Mouse (Mus musculus) left cerebral cortex, adult 2 months (tissue): ENCODE measurements around the gene Ceacam19. TPM values are rescaled to one million over a fixed set of nuclear protein-coding genes. Genes with fewer than 3 reads are reported as not detected.

Experiments used
- DNase-seq, 2 experiments: peaks; one replicate each; pipeline ENCODE4 v3.0.0; 2021 to 2022; ENCODE audit warnings: low spot score in 2 of 2, mixed read lengths in 1 of 2; ENCODE audit errors: extremely low spot score in 1 of 2
- H3K27ac ChIP-seq: fragments of 200-600 bp; 2 replicates; pipeline ENCODE4 v1.8.1; 2022
- H3K4me3 ChIP-seq: fragments of 200-600 bp; 2 replicates; pipeline ENCODE4 v1.8.1; 2022
- CTCF ChIP-seq: fragments of 200-600 bp; IDR thresholded peaks from 2 replicates; pipeline ENCODE4 v1.8.1; 2022; ENCODE audit warnings: antibody characterized with exemption, mild to moderate bottlenecking, moderate library complexity
- intact Hi-C: fragments of 180-260 bp; cut with DNase I; formaldehyde crosslinking; loops from one replicate; pipeline ENCODE4 v1.15.1; 2025
- total RNA-seq, 2 experiments: library from RNA; stranded (reverse); gene quantifications; 2 replicates each; pipeline ENCODE4 v1.2.3; 2021

The Ceacam19 gene
- total RNA-seq, 2 experiments from 2014 or later = not detected

DNA sequence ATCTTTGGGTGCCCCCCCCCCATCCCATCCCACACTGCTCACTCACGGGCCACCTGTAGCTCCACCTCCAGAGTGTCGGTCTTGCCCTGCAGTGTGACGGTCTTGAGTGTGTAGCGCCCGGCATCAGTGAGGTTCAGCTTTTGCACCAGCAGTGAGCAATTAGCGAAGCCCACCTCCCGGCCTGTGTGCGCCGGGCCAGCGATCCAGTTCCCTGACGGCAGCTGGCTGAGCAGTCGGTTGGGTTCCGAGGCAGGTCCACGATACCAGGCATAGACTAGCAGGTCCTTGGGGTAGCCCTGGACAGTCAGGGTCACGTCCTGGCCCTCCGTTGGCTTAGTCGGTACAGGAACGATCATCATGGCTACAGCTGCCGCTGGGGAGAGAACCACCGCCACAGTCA is 34.2 kb downstream of the Ceacam19 start:
- TF ChIP-seq CTCF = no peak
- no peak overlapping the region for H3K4me3 ChIP-seq
- intact Hi-C loops = no loop called here
- no peak overlapping the region for H3K27ac ChIP-seq
- no peak for DNase-seq

DNA sequence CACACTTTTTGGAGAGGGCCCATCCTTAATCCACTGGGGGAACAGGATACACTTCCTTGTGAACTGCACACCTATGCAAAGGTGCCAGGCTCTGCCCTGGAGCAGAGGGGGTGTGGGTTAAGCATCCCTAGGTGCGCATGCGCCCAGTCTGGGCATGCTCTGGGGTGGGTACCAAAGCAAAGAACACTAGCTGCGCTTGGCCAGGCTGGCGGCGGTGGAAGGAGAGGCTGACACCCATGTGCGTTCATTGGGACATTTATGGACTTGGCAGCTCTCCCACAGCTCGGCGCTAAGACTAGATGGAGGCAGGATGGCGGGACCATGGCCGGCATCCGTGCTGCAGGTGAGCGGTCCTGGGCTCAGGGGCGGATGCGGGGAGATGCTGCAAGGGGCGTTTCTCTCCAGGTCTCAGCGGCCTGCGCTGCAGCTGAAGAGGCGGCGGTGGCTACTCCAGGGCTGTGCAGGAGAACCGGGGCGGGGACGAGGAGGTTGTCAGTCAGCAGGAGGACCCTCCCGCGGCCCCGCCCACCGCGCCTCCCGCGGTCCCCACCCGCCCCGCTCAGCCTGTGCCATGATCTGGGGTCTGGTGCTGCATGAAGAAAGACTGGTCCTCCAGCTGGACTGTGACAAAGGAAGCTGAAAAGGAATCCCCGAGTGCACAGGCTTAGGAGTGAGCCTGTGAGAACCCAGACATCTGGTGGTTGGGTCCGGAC is 35.8 kb downstream of the Ceacam19 start, which contains the start of gene Gm19345:
Gm19345 (plus strand) TSS at position 146 of the 713 bp plus-strand sequence.
- peak; percentile 39 for DNase-seq
- TF ChIP-seq CTCF = no peak
- H3K27ac ChIP-seq = no peak within 1 kb of the TSS
- intact Hi-C loops = no loop called here
- H3K4me3 ChIP-seq = peak within 1 kb of the TSS; percentile 47

DNA sequence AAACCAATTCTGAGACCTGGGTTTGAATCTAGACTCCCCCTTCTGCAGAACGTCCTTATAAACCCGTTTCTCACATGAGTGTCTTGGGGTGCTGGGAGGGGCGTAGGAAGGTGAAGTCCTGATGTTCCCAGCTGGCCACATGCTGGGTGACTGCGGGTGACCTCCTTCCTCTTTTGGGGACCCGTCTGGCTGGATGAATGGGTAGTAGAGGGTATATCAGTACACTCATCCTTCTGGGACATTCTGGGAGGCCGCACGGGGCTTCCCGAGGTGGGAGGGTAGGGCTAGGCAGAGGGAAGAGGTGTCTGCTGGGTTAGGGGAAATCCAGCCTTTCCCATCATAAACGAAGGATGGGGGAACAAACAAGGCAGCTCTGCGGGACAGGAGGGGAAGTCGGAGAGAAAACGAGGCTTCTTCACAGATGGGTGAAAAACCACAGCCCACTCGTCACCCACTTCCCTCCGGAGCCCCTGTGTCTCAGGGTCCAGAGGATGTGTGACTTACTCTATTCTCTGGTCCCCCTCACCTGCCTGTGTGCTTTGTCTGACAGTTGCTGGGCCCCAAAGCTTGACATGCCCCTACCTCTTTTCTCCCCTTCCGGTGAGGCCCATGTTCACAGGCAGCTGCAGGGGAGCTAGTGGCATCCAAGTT is 43.1 kb downstream of the Ceacam19 start:
- no peak for DNase-seq
- Histone ChIP-seq H3K4me3 (no peak overlapping the region), H3K27ac (no peak overlapping the region)
- no peak for TF ChIP-seq CTCF
- intact Hi-C loops = no loop called here

DNA sequence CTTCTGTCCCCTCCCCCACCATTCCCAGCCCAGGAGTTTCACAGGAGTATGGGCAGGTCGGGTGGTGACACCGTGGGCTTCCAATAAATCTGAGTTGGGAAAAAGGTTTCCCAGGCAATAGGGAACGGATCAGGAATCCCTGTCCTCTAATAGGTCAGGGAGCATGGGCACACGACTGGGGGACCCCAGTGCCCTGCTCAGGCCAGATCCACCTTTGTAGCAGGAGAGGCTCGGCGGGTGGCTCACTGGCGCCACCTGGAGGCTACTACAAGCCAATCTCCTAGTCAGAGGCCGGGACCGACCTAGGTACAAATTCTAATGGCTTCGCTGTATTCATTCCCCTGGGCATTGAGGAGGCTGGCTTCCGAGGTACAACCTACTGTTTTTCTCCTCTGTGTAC is 44.2 kb downstream of the Ceacam19 start:
- intact Hi-C loops = loop anchor here (1.0 kb wide), 2 partner anchors 40 to 93 kb away; partner anchors contain the start of gene Nectin2
- Histone ChIP-seq H3K27ac (no peak overlapping the region), H3K4me3 (no peak overlapping the region)
- peak; percentile 98 for TF ChIP-seq CTCF
- DNase-seq = peak; percentile 51 to 54

DNA sequence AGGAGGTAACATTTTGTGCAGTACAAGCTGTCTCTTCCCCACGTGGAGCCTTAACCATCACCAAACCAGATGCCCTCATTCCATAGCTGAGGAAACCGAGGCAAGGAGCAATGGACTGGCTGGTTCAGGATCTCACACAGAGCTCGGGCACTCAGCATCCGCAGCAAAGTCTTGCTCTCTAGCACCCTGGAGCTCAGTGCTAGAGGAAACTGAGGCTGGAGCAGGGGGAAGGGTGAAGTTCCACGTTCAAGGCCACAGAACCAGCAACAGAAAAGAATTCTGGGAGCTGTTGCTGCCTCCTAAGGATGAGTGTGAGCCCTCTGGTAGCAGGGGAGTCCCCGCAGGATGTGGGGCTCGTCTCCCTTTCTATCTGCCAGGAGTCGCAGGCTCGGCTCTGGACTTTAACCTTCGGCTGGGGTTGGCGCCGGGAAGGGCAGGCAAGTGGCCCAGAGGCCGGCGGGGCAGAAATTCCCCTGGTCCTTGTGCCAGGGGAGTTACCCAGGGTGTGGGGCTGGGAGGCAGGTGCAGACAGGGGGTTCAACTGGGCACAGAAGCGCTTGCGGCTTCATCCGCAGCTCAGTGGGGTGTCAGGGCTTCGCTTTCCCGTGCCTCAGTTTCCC is 44.8 kb downstream of the Ceacam19 start:
- DNase-seq = no peak
- no peak for TF ChIP-seq CTCF
- intact Hi-C loops = loop anchor here (1.0 kb wide), 2 partner anchors 40 to 93 kb away; partner anchors contain the start of gene Nectin2
- Histone ChIP-seq H3K4me3 (no peak overlapping the region), H3K27ac (no peak overlapping the region)

DNA sequence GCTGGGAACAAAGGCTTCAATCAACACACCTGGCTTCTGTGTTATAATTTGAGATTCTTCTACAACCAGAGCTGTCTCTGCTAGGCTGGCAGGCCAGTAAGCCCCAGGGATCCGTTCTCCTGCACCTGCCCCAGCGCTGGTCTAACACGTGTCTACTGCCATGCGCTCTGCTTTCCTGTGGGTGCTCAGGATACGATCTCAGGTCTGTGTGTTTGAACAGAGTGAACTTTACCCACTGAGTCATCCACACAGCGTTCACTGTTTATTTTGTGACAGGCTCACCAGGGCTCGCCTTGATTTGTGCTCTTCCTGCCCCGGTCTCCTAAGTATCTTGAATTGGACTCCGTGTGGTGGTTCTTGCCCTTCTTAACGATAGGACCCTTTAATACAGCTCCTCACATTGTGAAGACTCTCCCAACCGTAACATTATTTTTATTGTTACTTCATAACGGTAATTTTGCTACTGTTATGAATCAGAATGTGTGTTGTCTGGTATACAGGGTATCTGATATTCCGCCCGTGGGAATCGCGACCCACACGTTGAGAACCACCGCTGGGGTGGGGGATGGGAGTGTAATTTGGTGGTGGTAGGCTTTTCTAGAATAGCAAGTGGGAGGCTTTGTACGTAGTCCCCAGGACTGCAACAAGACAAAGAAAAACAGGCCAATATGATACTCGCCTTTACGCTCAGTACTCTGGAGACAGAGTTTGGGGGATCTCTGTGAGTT is 45.9 kb downstream of the Ceacam19 start:
- H3K4me3 ChIP-seq = no peak overlapping the region
- no peak overlapping the region for H3K27ac ChIP-seq
- TF ChIP-seq CTCF = no peak
- intact Hi-C loops = no loop called here
- DNase-seq = no peak

DNA sequence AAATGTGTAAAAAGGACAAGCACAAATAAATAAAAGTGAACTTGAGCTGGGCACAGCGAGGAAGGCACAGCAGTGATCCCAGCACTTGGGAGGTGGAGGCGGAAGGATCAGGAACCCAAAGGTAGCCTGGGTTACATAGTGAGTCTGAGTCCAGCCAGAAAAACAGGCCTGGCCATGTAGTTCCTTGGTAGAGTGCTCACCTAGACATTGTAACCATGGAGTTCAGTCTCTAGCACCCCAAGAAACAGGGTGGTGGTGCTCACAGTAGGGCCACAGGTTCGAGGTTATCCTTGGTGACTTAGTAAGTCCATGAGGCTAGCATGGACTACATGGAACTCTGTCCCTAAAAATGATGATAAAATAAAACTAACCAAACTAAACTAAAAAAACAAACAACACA is 46.8 kb downstream of the Ceacam19 start:
- no peak overlapping the region for H3K27ac ChIP-seq
- no peak for DNase-seq
- intact Hi-C loops = no loop called here
- TF ChIP-seq CTCF = no peak
- no peak overlapping the region for H3K4me3 ChIP-seq

DNA sequence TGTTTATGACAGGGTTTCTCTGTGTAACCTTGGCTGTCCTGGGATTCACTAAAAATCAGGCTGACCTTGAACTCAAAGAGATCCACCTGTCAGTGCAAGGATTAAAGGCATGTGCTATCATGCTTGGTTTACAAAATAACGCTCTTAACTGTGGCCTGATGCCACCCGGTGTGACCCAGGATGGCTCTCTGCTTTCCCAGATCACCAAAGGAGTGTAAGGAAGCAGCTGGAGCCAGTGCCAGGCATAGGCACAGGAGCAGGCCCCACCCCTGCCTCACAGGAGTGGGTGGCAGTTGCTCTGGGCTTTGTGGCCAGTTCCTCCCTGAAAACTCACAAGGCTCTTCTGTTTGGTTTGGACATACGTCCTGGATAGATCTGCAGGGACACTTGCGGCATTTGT is 47.4 kb downstream of the Ceacam19 start:
- DNase-seq = no peak
- Histone ChIP-seq H3K4me3 (no peak overlapping the region), H3K27ac (no peak overlapping the region)
- TF ChIP-seq CTCF = no peak
- intact Hi-C loops = no loop called here

DNA sequence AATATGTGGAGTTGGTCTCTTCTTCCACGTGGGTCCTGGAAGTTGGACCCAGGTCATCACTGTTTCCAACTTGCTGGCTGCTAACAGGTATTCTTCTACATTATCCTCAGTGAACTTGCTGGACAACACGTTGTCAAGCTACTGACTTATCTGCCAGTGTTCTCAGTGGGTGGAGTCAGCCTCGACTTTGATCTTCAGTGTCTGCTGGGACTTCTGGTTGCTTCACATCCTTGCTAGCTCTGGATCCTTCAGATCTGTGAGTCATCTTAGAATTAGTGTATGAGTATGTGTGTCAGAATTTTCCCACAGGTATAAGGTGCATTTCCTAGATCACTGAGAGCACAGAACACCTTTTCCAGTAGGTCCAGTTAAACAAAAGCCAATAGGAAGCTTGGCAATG is 50.9 kb downstream of the Ceacam19 start:
- Histone ChIP-seq H3K27ac (no peak overlapping the region), H3K4me3 (no peak overlapping the region)
- DNase-seq = no peak
- intact Hi-C loops = no loop called here
- no peak for TF ChIP-seq CTCF

DNA sequence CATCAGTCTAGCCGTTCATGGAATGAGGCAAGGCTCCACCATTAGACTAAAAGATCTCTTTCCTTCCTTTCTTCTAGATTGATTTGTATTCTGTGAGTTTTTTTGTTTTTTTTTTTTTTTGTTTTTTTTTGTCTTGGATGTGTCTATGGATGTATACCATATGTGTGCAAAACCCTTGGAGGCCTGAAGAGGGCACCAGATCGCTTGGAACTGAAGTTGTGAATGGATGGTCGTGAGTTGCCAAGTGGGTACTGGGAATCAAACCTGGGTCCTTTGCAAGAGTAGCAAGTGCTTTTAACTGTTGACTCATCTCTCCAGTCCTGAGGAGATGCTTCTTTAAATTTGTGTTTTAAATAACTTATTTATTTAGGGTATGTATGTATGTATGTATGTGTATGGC is 53.7 kb downstream of the Ceacam19 start:
- intact Hi-C loops = no loop called here
- no peak overlapping the region for H3K27ac ChIP-seq
- DNase-seq = no peak
- TF ChIP-seq CTCF = peak; percentile 7; the same call in 1 of the 2 replicates
- H3K4me3 ChIP-seq = no peak overlapping the region

DNA sequence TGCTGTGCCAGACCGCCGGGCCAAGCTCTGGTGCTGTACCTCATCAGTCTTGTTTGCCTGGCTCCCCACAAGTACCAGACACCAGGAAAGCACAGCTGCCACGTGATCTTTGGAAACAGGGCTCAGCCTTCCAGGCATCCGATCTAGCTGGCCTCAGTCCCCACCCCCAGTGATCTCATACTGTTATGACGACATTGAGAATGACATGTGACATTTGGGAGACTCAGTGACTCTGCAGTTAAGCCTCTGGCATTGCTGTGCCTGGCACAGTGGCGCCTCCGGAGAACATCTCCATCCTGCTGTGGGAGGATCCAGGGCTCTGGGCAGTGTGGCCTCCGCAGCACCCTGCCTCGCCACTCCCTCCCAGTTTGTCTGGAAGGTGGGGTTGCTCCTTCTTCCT is 55.9 kb downstream of the Ceacam19 start:
- DNase-seq = no peak
- TF ChIP-seq CTCF = no peak
- Histone ChIP-seq H3K4me3 (no peak overlapping the region), H3K27ac (no peak overlapping the region)
- intact Hi-C loops = no loop called here
